Mouse (Mus musculus): ENCODE results near the gene Dido1. TPM values are rescaled to one million over a fixed set of nuclear protein-coding genes. Genes with fewer than 3 reads are reported as not detected.
"Not testable (repeated sequence)": the region's sequence is repeated elsewhere in the genome, so short reads cannot be mapped to it uniquely, and the experiment has no call there.

Dido1 gene
- polyA plus RNA-seq, 1 experiment from 2014 or later: 31.7 TPM

- no peaks in the 10 kb centered on the region for H3K36me3 ChIP-seq
- H3K9me3 ChIP-seq: no peaks in the 10 kb centered on the region
- H3K4me2 ChIP-seq: no peak overlapping the region
- no peaks in the 10 kb centered on the region for H3K4me1 ChIP-seq
- no peaks in the 10 kb centered on the region for H3K27me3 ChIP-seq
- no peak overlapping the region for H3K4me3 ChIP-seq
- H3K9ac ChIP-seq: no peak overlapping the region
- 78% methylated on average over 2 of the region's 2 CpGs for WGBS
- no peak for ATAC-seq (ENCODE audit: borderline replicate concordance, extremely low read depth, low FRiP score, low TSS enrichment)
- no peak overlapping the region for H3K27ac ChIP-seq
These were observed 28.2 kb upstream of the Dido1 start for GRCm38 (mm10) chr2:180737984-180738383.

GRCm38 (mm10) chr2:180735232-180735631, 25.4 kb upstream of the Dido1 start:
- WGBS: 73% methylated on average over 7 of the region's 7 CpGs
- Histone ChIP-seq H3K27me3 (no peaks in the 10 kb centered on the region), H3K4me3 (no peak overlapping the region), H3K4me2 (no peak overlapping the region), H3K36me3 (no peaks in the 10 kb centered on the region), H3K27ac (no peak overlapping the region), H3K4me1 (no peaks in the 10 kb centered on the region), H3K9ac (no peak overlapping the region), H3K9me3 (no peaks in the 10 kb centered on the region)
- no peak for ATAC-seq (ENCODE audit: borderline replicate concordance, extremely low read depth, low FRiP score, low TSS enrichment)

GRCm38 (mm10) chr2:180731984-180732383, 22.2 kb upstream of the Dido1 start:
- Histone ChIP-seq H3K27me3 (no peaks in the 10 kb centered on the region), H3K4me2 (no peak overlapping the region), H3K27ac (peak overlapping the region; percentile 11; the same call in 1 of the 2 replicates), H3K9ac (no peak overlapping the region), H3K4me3 (no peak overlapping the region), H3K36me3 (no peaks in the 10 kb centered on the region), H3K4me1 (0 out of 2 replicates have a peak, but pooled peaks cover under 1% of the 10 kb centered on the region), H3K9me3 (no peaks in the 10 kb centered on the region)
- WGBS: 48% methylated on average over 6 of the region's 6 CpGs
- ATAC-seq (ENCODE audit: borderline replicate concordance, extremely low read depth, low FRiP score, low TSS enrichment): no peak

DNA sequence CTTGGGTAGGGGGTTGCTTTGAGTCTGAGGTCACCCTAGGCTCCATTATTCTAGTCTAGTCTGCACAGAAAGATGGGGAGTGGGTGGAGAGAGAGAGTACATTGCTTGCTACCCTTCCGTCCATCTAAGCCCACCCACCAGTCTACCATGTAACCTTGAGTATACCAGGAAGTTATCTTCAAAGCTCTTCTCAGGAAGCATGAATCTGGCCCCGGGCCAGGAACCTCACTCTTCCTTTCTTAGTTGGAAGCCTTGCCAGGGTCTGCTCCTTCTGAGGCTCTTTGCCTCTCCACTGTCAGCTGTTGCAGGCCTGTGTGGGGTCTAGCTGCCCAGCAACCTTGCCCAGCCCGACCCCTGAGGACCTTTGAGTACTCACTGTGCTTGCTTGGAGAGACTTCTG, 21.2 kb upstream of the Dido1 start:
- Histone ChIP-seq H3K9ac (no peak overlapping the region), H3K4me1 (0 out of 2 replicates have a peak, but pooled peaks cover 3% of the 10 kb centered on the region), H3K27ac (peak overlapping the region; percentile 11; the same call in 1 of the 2 replicates), H3K27me3 (no peaks in the 10 kb centered on the region), H3K9me3 (no peaks in the 10 kb centered on the region), H3K36me3 (no peaks in the 10 kb centered on the region), H3K4me3 (no peak overlapping the region), H3K4me2 (no peak overlapping the region)
- WGBS: 44% methylated on average over 3 of the region's 3 CpGs
- ATAC-seq (ENCODE audit: borderline replicate concordance, extremely low read depth, low FRiP score, low TSS enrichment): no peak

- 53% methylated on average over 4 of the region's 4 CpGs for WGBS
- H3K4me3 ChIP-seq: no peak overlapping the region
These were observed 17.8 kb upstream of the Dido1 start for GRCm38 (mm10) chr2:180727613-180728021.

GRCm38 (mm10) chr2:180726658-180727442, 17.1 kb upstream of the Dido1 start:
- Histone ChIP-seq H3K4me2 (no peak overlapping the region), H3K4me1 (peaks cover 16% of the 10 kb centered on the region), H3K9ac (no peak overlapping the region), H3K9me3 (no peaks in the 10 kb centered on the region), H3K27ac (no peak overlapping the region), H3K4me3 (no peak overlapping the region), H3K27me3 (no peaks in the 10 kb centered on the region), H3K36me3 (peaks cover 16% of the 10 kb centered on the region)
- ATAC-seq (ENCODE audit: borderline replicate concordance, extremely low read depth, low FRiP score, low TSS enrichment): no peak
- 55% methylated on average over 6 of the region's 6 CpGs for WGBS

More at GRCm38 (mm10) chr2:180727613-180728021, 17.8 kb upstream of the Dido1 start:
- Histone ChIP-seq H3K27ac (no peak overlapping the region), H3K36me3 (peaks cover 10% of the 10 kb centered on the region; the same call in 1 of the 2 replicates), H3K4me1 (peaks cover 16% of the 10 kb centered on the region), H3K27me3 (no peaks in the 10 kb centered on the region), H3K9me3 (no peaks in the 10 kb centered on the region), H3K4me2 (no peak overlapping the region), H3K9ac (no peak overlapping the region)
- ATAC-seq (ENCODE audit: borderline replicate concordance, extremely low read depth, low FRiP score, low TSS enrichment): no peak

GRCm38 (mm10) chr2:180725856-180726629, 16.2 kb upstream of the Dido1 start:
- Histone ChIP-seq H3K4me3 (0 out of 2 replicates have a peak overlapping the region, but pooled peaks have one; percentile 17), H3K36me3 (peaks cover 24% of the 10 kb centered on the region), H3K4me1 (peaks cover 16% of the 10 kb centered on the region), H3K9me3 (no peaks in the 10 kb centered on the region), H3K27me3 (no peaks in the 10 kb centered on the region), H3K9ac (no peak overlapping the region), H3K4me2 (peak overlapping the region; percentile 52), H3K27ac (no peak overlapping the region; the same call in 1 of the 2 replicates)
- 12% methylated on average over 8 of the region's 8 CpGs for WGBS
- ATAC-seq (ENCODE audit: borderline replicate concordance, extremely low read depth, low FRiP score, low TSS enrichment): peak; percentile 15; the same call in 1 of the 2 replicates

GRCm38 (mm10) chr2:180725414-180725778, 15.6 kb upstream of the Dido1 start:
- Histone ChIP-seq H3K36me3 (peaks cover 30% of the 10 kb centered on the region), H3K9ac (peak overlapping the region; percentile 16; the same call in 1 of the 2 replicates), H3K27me3 (no peaks in the 10 kb centered on the region), H3K9me3 (no peaks in the 10 kb centered on the region), H3K4me2 (peak overlapping the region; percentile 52), H3K4me1 (peaks cover 16% of the 10 kb centered on the region), H3K4me3 (peak overlapping the region; percentile 17), H3K27ac (no peak overlapping the region; the same call in 1 of the 2 replicates)
- 0 out of 2 replicates have a peak, but pooled peaks have one; percentile 3 for ATAC-seq (ENCODE audit: borderline replicate concordance, extremely low read depth, low FRiP score, low TSS enrichment)
- 5% methylated on average over 6 of the region's 6 CpGs for WGBS

DNA sequence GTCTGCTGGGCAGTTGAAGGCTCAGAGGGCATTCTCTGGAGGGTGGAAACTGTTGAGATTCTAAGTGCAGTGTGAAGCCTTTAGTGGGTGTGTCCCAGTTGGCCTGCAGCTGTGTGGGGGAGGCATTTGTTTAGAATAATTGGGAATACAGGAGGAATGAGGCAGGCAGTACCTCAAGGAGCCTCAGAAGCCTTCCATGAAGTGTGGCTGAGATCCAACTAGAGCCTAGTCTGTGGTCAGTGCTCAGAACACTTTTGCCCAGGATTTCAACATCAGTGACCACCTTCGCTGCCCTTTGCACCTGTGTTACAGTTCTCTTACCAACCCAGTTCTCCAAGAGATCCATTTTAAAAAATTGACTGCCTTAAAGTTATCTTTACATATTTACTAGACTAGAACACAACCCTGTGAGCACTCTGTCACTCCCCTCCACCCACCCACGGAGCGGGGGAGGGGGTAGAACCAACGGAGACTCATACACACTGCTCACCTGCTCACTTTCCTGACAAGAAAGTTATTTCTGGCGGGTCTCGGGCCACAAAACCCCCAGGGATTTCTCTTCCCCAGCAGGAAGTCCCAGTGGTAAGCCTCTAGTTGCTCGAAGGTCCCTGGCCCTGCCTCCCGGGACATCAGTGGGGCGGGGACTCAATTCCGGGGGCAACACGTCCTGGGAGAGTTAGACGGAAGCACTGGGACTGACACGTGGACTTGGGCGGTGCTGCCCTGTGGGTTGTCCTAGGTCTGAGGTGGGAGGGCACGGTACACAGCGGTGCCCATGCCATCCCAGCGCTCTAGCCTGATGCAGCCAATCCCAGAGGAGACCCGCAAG, 15.0 kb upstream of the Dido1 start, which contains the start of gene Slc17a9:
Gene Slc17a9, plus strand, starts transcription at position 679 of the 829 bp plus-strand sequence.
- Histone ChIP-seq H3K27ac (no peak within 1 kb of the TSS; the same call in 1 of the 2 replicates), H3K36me3 (peaks cover 35% of the 10 kb centered on the region), H3K9me3 (no peaks in the 10 kb centered on the region), H3K27me3 (no peaks in the 10 kb centered on the region), H3K4me2 (peak within 1 kb of the TSS; percentile 52), H3K4me1 (peaks cover 16% of the 10 kb centered on the region), H3K9ac (peak within 1 kb of the TSS; percentile 16; the same call in 1 of the 2 replicates), H3K4me3 (peak within 1 kb of the TSS; percentile 17)
- 5% methylated on average over 18 of the region's 18 CpGs for WGBS
- ATAC-seq (ENCODE audit: borderline replicate concordance, extremely low read depth, low FRiP score, low TSS enrichment): peak; percentile 44; the same call in 1 of the 2 replicates

DNA sequence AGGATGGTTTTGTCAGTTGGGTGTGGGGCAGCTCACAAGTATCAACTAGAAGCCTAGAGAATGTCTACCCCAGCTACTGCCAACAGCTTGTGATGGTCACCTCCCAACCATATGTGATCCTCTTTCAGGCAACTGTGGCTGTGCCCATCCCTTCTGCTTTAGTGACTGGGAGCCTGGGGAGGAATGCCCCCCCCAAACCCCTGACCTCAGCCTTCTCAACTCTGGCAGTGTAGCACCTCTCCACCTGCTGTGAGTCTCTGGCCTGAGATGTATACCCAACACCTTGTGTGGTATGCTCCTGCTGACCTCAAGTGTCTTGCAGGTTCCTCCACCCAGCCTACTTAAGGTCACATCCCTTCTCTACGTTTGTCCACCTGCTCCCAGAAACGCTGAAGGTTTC, 14.1 kb upstream of the Dido1 start:
- 50% methylated on average over 2 of the region's 2 CpGs for WGBS
- no peak for ATAC-seq (ENCODE audit: borderline replicate concordance, extremely low read depth, low FRiP score, low TSS enrichment)
- Histone ChIP-seq H3K36me3 (peaks cover 44% of the 10 kb centered on the region), H3K4me1 (peaks cover 16% of the 10 kb centered on the region), H3K9me3 (no peaks in the 10 kb centered on the region), H3K9ac (no peak overlapping the region), H3K4me2 (no peak overlapping the region), H3K4me3 (no peak overlapping the region), H3K27ac (no peak overlapping the region), H3K27me3 (no peaks in the 10 kb centered on the region)

DNA sequence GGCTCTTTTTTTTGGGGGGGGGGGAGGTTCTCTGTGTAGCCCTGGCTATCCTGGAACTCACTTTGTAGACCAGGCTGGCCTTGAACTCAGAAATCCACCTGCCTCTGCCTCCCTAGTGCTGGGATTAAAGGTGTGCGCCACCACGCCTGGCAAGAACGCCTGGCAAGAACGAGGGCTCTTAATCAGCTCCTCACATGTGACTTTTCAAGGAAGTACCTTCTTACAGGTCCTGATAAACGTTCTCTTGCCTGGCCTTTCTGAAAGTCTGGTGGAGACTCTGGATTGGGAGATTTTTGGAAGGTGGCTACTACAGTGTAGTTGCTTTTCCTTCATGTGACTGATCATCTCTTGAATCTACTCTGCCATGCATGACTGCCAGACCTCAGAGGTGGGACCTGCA, 12.9 kb upstream of the Dido1 start:
- H3K4me2 ChIP-seq; H3K4me3 ChIP-seq; H3K9me3 ChIP-seq; H3K9ac ChIP-seq; H3K27ac ChIP-seq; ATAC-seq (ENCODE audit: borderline replicate concordance, extremely low read depth, low FRiP score, low TSS enrichment); H3K27me3 ChIP-seq: not testable (repeated sequence)
- H3K36me3 ChIP-seq: peaks cover 54% of the 10 kb centered on the region
- peaks cover 16% of the 10 kb centered on the region for H3K4me1 ChIP-seq
- 83% methylated on average over 5 of the region's 5 CpGs for WGBS
